Mouse (Mus musculus) heart, adult 2 months (tissue): ENCODE measurements around the gene Hltf.

Experiments used
- CTCF ChIP-seq: fragments of 200-600 bp; IDR thresholded peaks from 2 replicates; pipeline ENCODE4 v1.8.1; 2022; ENCODE audit warnings: antibody characterized with exemption, mild to moderate bottlenecking, moderate library complexity
- POLR2A ChIP-seq: fragments of 200-500 bp; IDR thresholded peaks from 2 replicates; pipeline ENCODE4 v1.6.1; 2011; ENCODE audit warnings: mild to moderate bottlenecking, low read depth, low read length, control low read depth; ENCODE audit not compliant: insufficient read depth

DNA sequence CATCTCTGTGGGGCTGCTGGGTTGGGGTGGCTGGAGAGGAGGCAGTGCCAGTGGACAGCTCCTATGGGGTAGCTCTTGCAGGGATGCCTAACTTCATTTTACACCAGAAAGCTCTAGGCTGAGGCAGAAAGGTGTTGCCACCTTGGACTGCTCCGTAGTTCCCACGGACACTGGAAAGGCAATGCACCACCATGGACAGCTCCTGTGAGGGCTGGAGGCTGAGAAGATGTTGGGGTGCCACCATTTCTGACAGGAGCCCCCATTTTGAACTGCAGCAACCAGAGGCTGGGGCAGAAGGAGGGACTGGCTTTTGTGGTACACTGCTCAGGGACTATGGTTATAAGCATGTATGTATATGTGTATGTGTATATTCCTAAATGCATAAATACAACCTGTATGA is 54.3 kb downstream of the Hltf start:
- TF ChIP-seq CTCF, result no peak
- TF ChIP-seq POLR2A, result no peak
